Comparison of ENCODE assay signal across 8 mouse cellular contexts in genomic region chr9:121371346-121371891, GRCm38 (mm10).
DNase-seq lines count a peak whose midpoint lies in the region; ATAC-seq and TF ChIP-seq lines count a peak whose summit lies in the region.

No protein-coding gene starts in this region.

- peak; percentile 92 for ATAC-seq in heart, postnatal 0 days (ENCODE audit: insufficient read depth, low read depth)

- TF ChIP-seq CTCF in heart, postnatal 0 days (IDR thresholded peaks at IDR 0.05; ENCODE audit: low read depth): no peak

- H3K27ac ChIP-seq in brown adipose tissue, adult 24 weeks (replicated peaks; ENCODE audit: low read depth, low read length): peak overlapping the region; percentile 87
- H3K27ac ChIP-seq in forebrain, embryonic 10.5 days: peak overlapping the region; percentile 89
- H3K27ac ChIP-seq in heart, postnatal 0 days (ENCODE audit: low read depth): peak overlapping the region; percentile 94

- H3K4me1 ChIP-seq in brown adipose tissue, adult 24 weeks (ENCODE audit: control insufficient read depth, insufficient read depth, insufficient read length, low read length): peaks cover 52% of the 10 kb centered on the region
- peaks cover 68% of the 10 kb centered on the region for H3K4me1 ChIP-seq in forebrain, embryonic 10.5 days
- peaks cover 53% of the 10 kb centered on the region for H3K4me1 ChIP-seq in heart, postnatal 0 days (ENCODE audit: control insufficient read depth, insufficient read depth)

- WGBS in forebrain, embryonic 10.5 days: 1% methylated on average over 18 of the region's 18 CpGs
- 3% methylated on average over 18 of the region's 18 CpGs for WGBS in heart, postnatal 0 days

- H3K9me3 ChIP-seq in forebrain, embryonic 10.5 days: no peaks in the 10 kb centered on the region
- no peaks in the 10 kb centered on the region for H3K9me3 ChIP-seq in heart, postnatal 0 days (replicated peaks; ENCODE audit: control insufficient read depth, low read length)

- TF ChIP-seq EP300 in heart, postnatal 0 days (IDR thresholded peaks at IDR 0.05; ENCODE audit: low read depth): no peak; the same call in none of the 2 replicates

- peak; percentile 93 for DNase-seq in MN1 (ENCODE audit: low spot score)
- peak; percentile 91 for DNase-seq in forebrain, embryonic 10.5 days (ENCODE audit: extremely low spot score, low spot score)
- DNase-seq in heart, postnatal 0 days (ENCODE audit: low spot score): peak; percentile 95
- peak; percentile 93 for DNase-seq in kidney, postnatal 10 days
- peak; percentile 82 for DNase-seq in lung, postnatal 14 days
- peak; percentile 91 for DNase-seq in retina, embryonic 14.5 days (ENCODE audit: low spot score)
- peak; percentile 75 to 78 for DNase-seq in urinary bladder, postnatal 4 days (ENCODE audit: low spot score in 2 of 2)

- no peaks in the 10 kb centered on the region; the same call in 1 of the 2 replicates for H3K27me3 ChIP-seq in forebrain, embryonic 10.5 days (ENCODE audit: poor library complexity, severe bottlenecking)
- no peaks in the 10 kb centered on the region for H3K27me3 ChIP-seq in heart, postnatal 0 days (ENCODE audit: control insufficient read depth, insufficient read depth, low read length)

- peak overlapping the region; percentile 57; the same call in 1 of the 2 replicates for H3K9ac ChIP-seq in heart, postnatal 0 days (replicated peaks; ENCODE audit: low read depth, low read length)

- peak overlapping the region; percentile 56 for H3K4me3 ChIP-seq in brown adipose tissue, adult 24 weeks (ENCODE audit: insufficient read depth, low read depth, low read length)
- peak overlapping the region; percentile 49 for H3K4me3 ChIP-seq in forebrain, embryonic 10.5 days
- H3K4me3 ChIP-seq in heart, postnatal 0 days (ENCODE audit: low read depth, low read length): peak overlapping the region; percentile 35

- H3K4me2 ChIP-seq in heart, postnatal 0 days (ENCODE audit: low read depth, low read length): peak overlapping the region; percentile 63

- H3K36me3 ChIP-seq in forebrain, embryonic 10.5 days (replicated peaks): peaks cover 20% of the 10 kb centered on the region
- H3K36me3 ChIP-seq in heart, postnatal 0 days (replicated peaks; ENCODE audit: control insufficient read depth, insufficient read depth, low read length): peaks cover 6% of the 10 kb centered on the region; the same call in 1 of the 2 replicates

Comparison
In these comparisons a context has a peak if more than half of its experiments do, and no peak if none do; other contexts are left out.
1. Peak in every context shown above with its lines: DNase-seq, ATAC-seq, H3K4me3 ChIP-seq and H3K27ac ChIP-seq.